Mouse (Mus musculus) myocyte (in vitro differentiated cells): Measurements from ENCODE around the gene B4galt7.

Source experiments
- CEBPB ChIP-seq: IDR thresholded peaks from 2 replicates; pipeline ENCODE4 v1.6.1; 2011; ENCODE audit warnings: mild to moderate bottlenecking, moderate library complexity; ENCODE audit not compliant: poor library complexity, insufficient read depth, severe bottlenecking
- E2F4 ChIP-seq: IDR thresholded peaks from one replicate; pipeline ENCODE4 v1.6.1; 2011; ENCODE audit warnings: mild to moderate bottlenecking, control low read depth, moderate library complexity; ENCODE audit not compliant: insufficient read depth
- MAX ChIP-seq: IDR thresholded peaks from one replicate; pipeline ENCODE4 v1.6.1; 2011; ENCODE audit warnings: low read depth, mild to moderate bottlenecking, control low read depth
- MYOG ChIP-seq, 3 experiments: IDR thresholded peaks; one replicate each; pipeline ENCODE4 v1.6.1; 2011; ENCODE audit warnings: control low read depth in 2 of 3, low read depth in 2 of 3, mild to moderate bottlenecking in 2 of 3; ENCODE audit not compliant: insufficient read length in 2 of 3, control insufficient read depth in 1 of 3, insufficient read depth in 1 of 3
- POLR2A ChIP-seq: IDR thresholded peaks from one replicate; pipeline ENCODE4 v1.6.1; 2011; ENCODE audit warnings: low read depth, mild to moderate bottlenecking, control low read depth, moderate library complexity; ENCODE audit not compliant: insufficient read length
- POLR2AphosphoS2 ChIP-seq: IDR thresholded peaks from one replicate; pipeline ENCODE4 v1.6.1; 2011; ENCODE audit warnings: low read depth, control low read depth; ENCODE audit not compliant: insufficient read length
- SRF ChIP-seq: IDR thresholded peaks from one replicate; pipeline ENCODE4 v1.6.1; 2011; ENCODE audit warnings: low read depth; ENCODE audit not compliant: control insufficient read depth, insufficient read length
- TCF3 ChIP-seq: IDR thresholded peaks from one replicate; pipeline ENCODE4 v1.6.1; 2011; ENCODE audit warnings: low read depth, control low read depth; ENCODE audit not compliant: insufficient read length
- USF1 ChIP-seq: IDR thresholded peaks from one replicate; pipeline ENCODE4 v1.6.1; 2011; ENCODE audit warnings: low read depth, mild to moderate bottlenecking, control low read depth, moderate library complexity

- TF ChIP-seq E2F4 = no peak
- TF ChIP-seq USF1 = no peak
- TF ChIP-seq POLR2A = no peak
- no peak for TF ChIP-seq MAX
- TF ChIP-seq MYOG (IDR thresholded peaks at IDR 0.05; ENCODE audit: control insufficient read depth in 1 of 3, insufficient read depth in 1 of 3, insufficient read length in 2 of 3, low read depth in 2 of 3) = no peak
- no peak for TF ChIP-seq SRF
- TF ChIP-seq POLR2AphosphoS2 = no peak
- no peak for TF ChIP-seq CEBPB
- TF ChIP-seq TCF3 = no peak
Measured at GRCm38 (mm10) chr13:55593254-55593747, 6.4 kb upstream of the B4galt7 start.
